Mouse (Mus musculus) fibroblast of lung, adult 2 months (primary cell): Measurements from ENCODE around the gene Rpl26.
A peak's percentile ranks its signal among the peaks of the same experiment; 100 is the strongest.
"Not testable (repeated sequence)": the region's sequence is repeated elsewhere in the genome, so short reads cannot be mapped to it uniquely, and the experiment has no call there.

ENCODE experiments used
- DNase-seq: peaks from one replicate; pipeline ENCODE4 v3.0.0-alpha.2; 2011; ENCODE audit warnings: low read depth

Rpl26 gene

DNA sequence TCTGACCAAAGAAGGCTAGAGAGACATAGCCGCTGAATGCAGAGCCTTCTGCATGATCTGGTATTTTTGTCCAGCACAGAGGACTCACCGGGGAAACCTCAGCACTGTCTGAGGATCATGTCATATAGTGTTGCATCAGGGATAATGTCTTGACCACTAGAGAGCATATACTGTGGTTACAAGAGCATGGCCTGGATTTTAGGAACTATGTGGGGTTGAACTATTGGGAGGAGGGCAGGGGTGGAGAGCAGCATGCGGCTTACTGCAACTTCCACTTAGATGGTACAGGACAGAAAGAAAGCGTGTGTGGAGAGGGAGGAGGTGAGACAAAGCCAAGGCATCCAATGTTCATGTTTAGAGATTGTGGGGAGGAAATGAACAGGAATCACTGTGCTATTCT is 13.2 kb downstream of the Rpl26 start:
- DNase-seq, result no peak

GRCm38 (mm10) chr11:68923191-68923590 is 21.8 kb downstream of the Rpl26 start:
- no peak for DNase-seq

- no peak for DNase-seq
Measured at GRCm38 (mm10) chr11:68924749-68925148, 23.4 kb downstream of the Rpl26 start.

DNA sequence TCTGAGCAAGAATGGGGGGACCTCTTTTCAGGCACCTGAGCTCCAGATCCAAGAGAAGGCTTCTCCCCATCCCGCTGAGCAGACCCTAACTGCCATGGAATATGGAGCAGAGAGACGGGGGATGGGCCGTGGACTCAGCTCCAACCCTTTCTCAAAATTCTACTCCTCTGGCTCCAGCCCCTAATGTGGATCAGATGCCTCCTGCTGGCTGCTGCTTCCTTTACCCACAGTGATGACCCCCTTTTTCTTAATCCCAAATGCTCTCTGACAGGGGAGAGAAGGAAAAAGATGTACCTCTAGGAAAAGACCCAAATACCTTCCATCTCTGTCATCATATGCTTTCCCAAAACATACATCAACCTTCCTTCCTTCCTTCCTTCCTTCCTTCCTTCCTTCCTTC is 25.6 kb downstream of the Rpl26 start, which contains the start of gene Odf4:
Gene Odf4 (minus strand): TSS at position 101 of the 400 bp plus-strand sequence.
- DNase-seq, result no peak

GRCm38 (mm10) chr11:68929947-68930346 is 28.6 kb downstream of the Rpl26 start:
- no peak for DNase-seq

- DNase-seq, result no peak
Measured at GRCm38 (mm10) chr11:68933885-68934507, 32.6 kb downstream of the Rpl26 start.

- not testable (repeated sequence) for DNase-seq
Measured at GRCm38 (mm10) chr11:68936951-68937350, 35.6 kb downstream of the Rpl26 start.

DNA sequence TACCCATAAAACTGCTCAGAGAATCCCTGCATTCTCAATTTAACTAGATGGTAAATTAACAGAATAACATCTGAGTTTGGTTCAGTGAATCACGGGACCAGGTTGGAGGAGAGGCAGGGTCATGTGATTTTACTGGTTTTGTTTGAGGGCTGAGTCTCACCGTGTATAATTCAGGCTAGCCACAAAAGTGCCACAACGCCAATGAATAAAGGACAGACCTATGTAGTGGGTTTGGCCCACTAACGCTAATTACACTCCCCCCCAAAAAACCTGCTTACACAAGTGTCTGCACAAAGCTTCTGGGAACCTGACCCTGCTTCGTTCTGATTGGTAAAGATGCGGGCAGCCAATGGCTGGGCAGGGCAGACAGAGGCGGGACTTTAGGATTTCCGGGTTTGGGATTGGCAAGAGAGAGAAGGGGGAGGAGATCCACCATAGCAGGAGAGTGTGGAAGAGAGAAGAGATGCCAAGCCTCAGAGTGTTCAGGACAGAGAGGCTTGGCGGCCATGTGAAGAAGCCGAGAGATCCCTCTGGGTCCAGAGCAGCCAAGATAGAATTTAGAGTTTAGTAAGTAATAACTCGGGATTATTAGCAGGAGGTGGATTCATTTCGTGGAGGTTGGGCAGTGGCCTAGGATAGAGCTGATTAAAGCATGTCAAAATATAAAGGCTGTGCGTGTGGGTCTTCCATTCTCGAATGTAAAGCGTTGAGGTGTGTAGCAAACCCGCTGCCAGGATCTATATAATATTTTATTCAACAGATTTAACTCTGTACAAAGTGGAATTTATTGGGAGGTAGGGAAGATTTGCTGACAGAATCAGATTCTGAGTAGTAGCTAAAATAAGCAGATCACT is 38.3 kb downstream of the Rpl26 start:
- DNase-seq, result peak; percentile 92

DNA sequence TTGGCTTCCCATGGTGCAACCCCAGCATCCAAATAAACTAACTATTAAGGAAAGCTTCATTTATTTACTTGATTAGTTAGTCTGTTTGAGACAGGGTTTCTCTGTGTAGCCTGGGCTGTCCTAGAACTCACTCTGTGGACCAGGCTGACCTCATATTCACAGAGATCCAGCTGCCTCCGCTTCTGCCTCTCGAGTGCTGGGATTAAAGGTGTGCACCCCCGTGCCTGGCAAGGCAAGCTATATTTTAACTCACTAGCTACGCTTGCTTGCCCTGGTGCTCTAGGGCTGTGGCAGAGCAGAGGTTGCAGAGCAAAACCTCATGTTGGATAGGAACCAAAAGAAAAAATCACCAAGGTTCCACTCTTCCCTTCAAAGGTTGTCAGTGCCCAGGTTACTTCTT is 39.1 kb downstream of the Rpl26 start:
- DNase-seq, result no peak

- DNase-seq, result no peak
Measured at GRCm38 (mm10) chr11:68942731-68943130, 41.3 kb downstream of the Rpl26 start.

GRCm38 (mm10) chr11:68945245-68945644 is 43.9 kb downstream of the Rpl26 start:
- no peak for DNase-seq

DNA sequence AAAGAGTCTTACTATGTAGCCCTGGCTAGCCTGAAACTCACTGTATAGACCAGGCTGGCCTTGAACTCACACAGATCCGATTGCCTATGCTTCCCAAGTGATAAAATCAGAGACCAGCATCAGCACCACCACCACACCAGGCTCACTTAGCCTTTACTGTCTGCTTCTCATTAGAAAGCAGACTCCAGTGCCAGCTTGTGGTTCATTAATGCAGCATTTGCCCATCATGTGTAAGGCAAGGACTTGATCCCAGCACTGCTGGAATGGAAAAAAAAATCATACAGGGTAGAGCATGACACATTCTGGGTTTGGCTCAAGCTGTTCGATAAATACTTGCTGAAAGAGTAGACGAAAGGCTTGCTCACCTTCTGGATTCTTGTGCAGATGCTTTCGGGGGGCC is 44.6 kb downstream of the Rpl26 start:
- no peak for DNase-seq

- no peak for DNase-seq
Measured at GRCm38 (mm10) chr11:68946806-68947440, 45.5 kb downstream of the Rpl26 start.

GRCm38 (mm10) chr11:68947542-68947993 is 46.2 kb downstream of the Rpl26 start:
- DNase-seq, result no peak

GRCm38 (mm10) chr11:68953903-68954302 is 52.5 kb downstream of the Rpl26 start:
- DNase-seq, result no peak

- no peak for DNase-seq
Measured at GRCm38 (mm10) chr11:68954408-68954807, 53.0 kb downstream of the Rpl26 start.

DNA sequence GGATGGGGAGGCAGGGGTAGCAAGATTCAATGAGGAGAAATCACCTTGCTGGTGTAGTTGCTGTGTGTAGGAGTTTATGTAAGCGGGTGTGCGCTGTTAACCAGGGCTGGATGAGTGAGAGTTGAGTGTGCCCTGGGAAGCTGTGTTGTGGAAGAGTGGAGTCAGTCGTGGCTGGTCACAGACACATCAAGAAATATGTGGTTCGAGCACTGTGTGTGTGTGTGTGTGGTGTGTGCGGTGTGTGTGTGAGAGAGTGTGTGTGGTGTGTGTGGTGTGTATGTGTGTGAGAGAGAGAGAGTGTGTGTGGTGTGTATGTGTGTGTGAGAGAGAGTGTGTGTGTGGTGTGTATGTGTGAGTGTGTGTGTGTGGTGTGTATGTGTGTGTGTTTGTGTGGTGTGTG is 54.1 kb downstream of the Rpl26 start:
- no peak for DNase-seq

DNA sequence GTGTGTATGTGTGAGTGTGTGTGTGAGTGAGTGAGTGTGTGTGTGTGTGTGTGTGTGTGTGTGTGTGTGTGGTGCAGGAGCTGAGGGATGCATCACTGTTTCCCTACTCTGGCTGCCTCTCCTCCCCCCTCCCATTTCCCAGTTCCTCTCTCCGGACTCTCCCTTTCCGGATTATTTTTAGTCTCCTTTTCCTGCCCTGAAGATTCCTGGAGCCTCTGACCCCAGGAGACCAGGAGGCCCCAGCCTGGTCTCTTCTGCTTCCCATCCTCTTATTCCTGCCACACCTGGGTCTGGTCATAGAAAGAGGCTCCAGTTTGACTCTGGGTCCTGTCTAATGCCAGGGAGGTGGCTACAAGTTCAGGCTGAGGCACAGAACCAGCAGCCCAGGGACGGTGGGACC is 54.7 kb downstream of the Rpl26 start:
- no peak for DNase-seq
